Mouse (Mus musculus) liver, embryonic 16.5 days (tissue): Measurements from ENCODE around the gene Tank. TPM values are rescaled to one million over a fixed set of nuclear protein-coding genes. Genes with fewer than 3 reads are reported as not detected.

Experiments
- ATAC-seq: fragments of 200-750 bp; cut with Nextera tagmentation; 2 replicates; pipeline ENCODE4 v1.8.0; 2017; ENCODE audit warnings: low read depth, mild to moderate bottlenecking, moderate number of reproducible peaks, moderate library complexity
- H3K27ac ChIP-seq: fragments of 300-500 bp; sonication (generic); 2 replicates; pipeline ENCODE4 v1.5.1; 2014; ENCODE audit warnings: mild to moderate bottlenecking, low read length
- H3K27me3 ChIP-seq: fragments of 300-500 bp; sonication (generic); 2 replicates; pipeline ENCODE4 v1.6.1; 2014; ENCODE audit warnings: low read depth, low read length, mixed read lengths; ENCODE audit not compliant: control insufficient read depth, insufficient read depth
- H3K36me3 ChIP-seq: fragments of 300-500 bp; sonication (generic); 2 replicates; pipeline ENCODE4 v1.6.1; 2014; ENCODE audit warnings: mild to moderate bottlenecking; ENCODE audit not compliant: control insufficient read depth, insufficient read depth
- H3K4me1 ChIP-seq: fragments of 300-500 bp; sonication (generic); 2 replicates; pipeline ENCODE4 v1.6.1; 2014; ENCODE audit warnings: low read depth, low read length, mixed read lengths; ENCODE audit not compliant: control insufficient read depth
- H3K4me2 ChIP-seq: fragments of 300-500 bp; sonication (generic); 2 replicates; pipeline ENCODE4 v1.6.1; 2014; ENCODE audit warnings: low read depth, low read length, mixed read lengths
- H3K4me3 ChIP-seq: fragments of 300-500 bp; sonication (generic); 2 replicates; pipeline ENCODE4 v1.5.1; 2014; ENCODE audit warnings: low read depth, mild to moderate bottlenecking, low read length
- H3K9ac ChIP-seq: fragments of 300-500 bp; sonication (generic); 2 replicates; pipeline ENCODE4 v1.6.1; 2014; ENCODE audit warnings: low read depth, low read length
- H3K9me3 ChIP-seq: fragments of 300-500 bp; sonication (generic); replicated peaks from 2 replicates; pipeline ENCODE4 v1.6.1; 2016; ENCODE audit warnings: low read length; ENCODE audit not compliant: control insufficient read depth
- WGBS: fragments of 180-500 bp; shearing (Covaris S2); extraction: QIAGEN DNeasy Blood & Tissue Kit; methylation state at CpG from one replicate; pipeline ENCODE4 v1.1.7; 2014; ENCODE audit not compliant: insufficient replicate concordance; 5-methylcytosine and 5-hydroxymethylcytosine counted together
- polyA plus RNA-seq: library from polyadenylated mRNA; unstranded; fragments of >200 nt; fragmentation: Nextera tagmentation; extraction: Ambion mirVana; gene quantifications from 2 replicates; pipeline ENCODE4 v1.2.1, GENCODE M21; 2015

Tank gene
- polyA plus RNA-seq, 1 experiment from 2014 or later: 17.3 TPM

- Histone ChIP-seq H3K9ac (no peak overlapping the region), H3K36me3 (no peaks in the 10 kb centered on the region), H3K4me1 (no peaks in the 10 kb centered on the region), H3K4me3 (no peak overlapping the region), H3K9me3 (no peaks in the 10 kb centered on the region), H3K4me2 (no peak overlapping the region), H3K27ac (no peak overlapping the region), H3K27me3 (no peaks in the 10 kb centered on the region)
- 67% methylated on average over 17 of the region's 17 CpGs for WGBS
- no peak for ATAC-seq
Measured at GRCm38 (mm10) chr2:61576928-61577695, 1.3 kb upstream of the Tank start.

- Histone ChIP-seq H3K4me1 (no peaks in the 10 kb centered on the region), H3K9me3 (no peaks in the 10 kb centered on the region), H3K27ac (no peak overlapping the region), H3K4me3 (no peak overlapping the region), H3K27me3 (no peaks in the 10 kb centered on the region), H3K4me2 (no peak overlapping the region), H3K9ac (no peak overlapping the region), H3K36me3 (no peaks in the 10 kb centered on the region)
- 63% methylated on average over 7 of the region's 7 CpGs for WGBS
- ATAC-seq: no peak
Measured at GRCm38 (mm10) chr2:61577696-61578062, 706 bp upstream of the Tank start.

DNA sequence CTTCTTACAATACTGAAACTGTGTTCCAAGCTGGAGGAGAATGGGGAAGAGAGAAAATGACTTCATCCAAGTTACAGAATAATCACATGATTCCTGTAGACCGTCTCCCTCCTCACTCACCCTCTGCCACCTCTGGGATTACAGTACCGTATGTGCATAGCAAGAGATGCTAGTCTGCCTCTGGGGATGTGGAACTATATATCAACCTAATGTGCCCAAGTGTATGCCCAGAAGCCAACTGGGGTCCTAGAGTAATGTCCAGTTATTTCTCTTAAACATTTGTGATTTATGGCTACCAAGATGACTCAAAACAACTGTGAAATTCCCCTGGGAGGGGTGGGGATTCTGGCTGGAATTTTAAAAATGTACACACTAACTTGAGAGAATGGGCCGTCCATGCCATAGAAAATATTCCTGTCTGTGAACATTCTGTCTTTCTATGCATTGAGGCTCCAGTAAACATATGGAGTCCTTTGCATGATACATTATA is 1.2 kb downstream of the Tank start:
- no peaks in the 10 kb centered on the region for H3K4me1 ChIP-seq
- H3K36me3 ChIP-seq: no peaks in the 10 kb centered on the region
- no peak overlapping the region for H3K27ac ChIP-seq
- H3K9ac ChIP-seq: no peak overlapping the region
- no peak overlapping the region for H3K4me2 ChIP-seq
- ATAC-seq: no peak
- H3K4me3 ChIP-seq: no peak overlapping the region
- WGBS: 77% methylated on average over 3 of the region's 3 CpGs
- H3K9me3 ChIP-seq: no peaks in the 10 kb centered on the region
- no peaks in the 10 kb centered on the region for H3K27me3 ChIP-seq

- H3K27me3 ChIP-seq: no peaks in the 10 kb centered on the region
- no peaks in the 10 kb centered on the region for H3K36me3 ChIP-seq
- no peak overlapping the region for H3K4me3 ChIP-seq
- no peak overlapping the region for H3K27ac ChIP-seq
- ATAC-seq: no peak
- 63% methylated on average over 3 of the region's 3 CpGs for WGBS
- H3K9ac ChIP-seq: no peak overlapping the region
- H3K4me2 ChIP-seq: no peak overlapping the region
- no peaks in the 10 kb centered on the region for H3K9me3 ChIP-seq
- no peaks in the 10 kb centered on the region for H3K4me1 ChIP-seq
Measured at GRCm38 (mm10) chr2:61580091-61580490, 1.7 kb downstream of the Tank start.

- WGBS: 56% methylated on average over 10 of the region's 10 CpGs
- H3K9ac ChIP-seq: no peak overlapping the region
- no peak overlapping the region for H3K4me3 ChIP-seq
- no peaks in the 10 kb centered on the region for H3K4me1 ChIP-seq
- H3K36me3 ChIP-seq: no peaks in the 10 kb centered on the region
- ATAC-seq: no peak
- H3K27ac ChIP-seq: no peak overlapping the region
- no peaks in the 10 kb centered on the region for H3K27me3 ChIP-seq
- H3K4me2 ChIP-seq: no peak overlapping the region
- no peaks in the 10 kb centered on the region for H3K9me3 ChIP-seq
Measured at GRCm38 (mm10) chr2:61580555-61581080, 2.2 kb downstream of the Tank start.

DNA sequence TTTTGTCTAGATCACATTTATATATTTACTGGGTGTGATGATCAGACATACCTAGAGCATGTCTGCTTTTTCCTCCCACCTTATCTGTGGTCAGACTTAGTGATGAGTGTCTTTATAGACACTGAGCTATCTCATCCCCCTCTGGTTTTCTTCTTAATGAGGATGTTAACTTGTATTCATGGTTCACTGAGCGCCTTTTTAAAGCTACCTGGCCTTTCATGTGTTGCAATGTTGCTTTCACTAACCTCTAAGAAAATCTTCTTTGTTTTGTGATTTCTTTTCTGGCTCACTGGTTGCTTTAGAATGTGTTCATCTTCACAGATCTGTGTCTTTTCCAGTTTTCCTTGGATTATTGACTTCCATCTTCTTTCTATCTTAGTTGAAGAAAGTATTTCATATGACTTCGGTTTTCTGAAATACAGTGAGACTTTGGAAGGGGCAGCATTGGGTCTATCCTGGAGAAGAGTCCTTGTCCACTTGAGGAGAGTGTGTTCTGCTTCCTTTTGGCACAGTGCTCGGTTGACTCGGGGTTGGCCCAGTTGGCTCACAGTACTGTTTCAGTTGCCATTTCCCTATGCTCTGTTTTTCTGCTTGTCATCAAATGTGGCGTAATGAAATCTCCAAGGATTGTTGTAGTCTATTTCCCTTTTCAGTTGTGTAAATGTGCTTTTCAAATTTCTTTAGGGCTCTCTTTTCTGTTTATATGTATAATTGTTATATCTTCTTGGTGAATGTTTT is 4.4 kb downstream of the Tank start:
- ATAC-seq: no peak
- no peak overlapping the region for H3K9ac ChIP-seq
- H3K27ac ChIP-seq: no peak overlapping the region
- H3K4me1 ChIP-seq: no peaks in the 10 kb centered on the region
- no peak overlapping the region for H3K4me3 ChIP-seq
- H3K27me3 ChIP-seq: no peaks in the 10 kb centered on the region
- H3K4me2 ChIP-seq: no peak overlapping the region
- H3K36me3 ChIP-seq: no peaks in the 10 kb centered on the region
- H3K9me3 ChIP-seq: no peaks in the 10 kb centered on the region
- 65% methylated on average over 5 of the region's 5 CpGs for WGBS

GRCm38 (mm10) chr2:61585447-61585846 is 7.1 kb downstream of the Tank start:
- no peaks in the 10 kb centered on the region for H3K27me3 ChIP-seq
- ATAC-seq: no peak
- H3K36me3 ChIP-seq: no peaks in the 10 kb centered on the region
- no peak overlapping the region for H3K27ac ChIP-seq
- H3K4me1 ChIP-seq: no peaks in the 10 kb centered on the region
- H3K4me2 ChIP-seq: no peak overlapping the region
- H3K9ac ChIP-seq: no peak overlapping the region
- no peak overlapping the region for H3K4me3 ChIP-seq
- 22% methylated on average over 1 of the region's 1 CpGs for WGBS
- no peaks in the 10 kb centered on the region for H3K9me3 ChIP-seq

GRCm38 (mm10) chr2:61586166-61586565 is 7.8 kb downstream of the Tank start:
- Histone ChIP-seq H3K27ac (no peak overlapping the region), H3K27me3 (no peaks in the 10 kb centered on the region), H3K4me1 (no peaks in the 10 kb centered on the region), H3K9me3 (no peaks in the 10 kb centered on the region), H3K9ac (no peak overlapping the region), H3K36me3 (no peaks in the 10 kb centered on the region), H3K4me2 (no peak overlapping the region), H3K4me3 (no peak overlapping the region)
- no peak for ATAC-seq
- WGBS: 66% methylated on average over 3 of the region's 3 CpGs

GRCm38 (mm10) chr2:61590751-61591150 is 12.4 kb downstream of the Tank start:
- H3K4me1 ChIP-seq: peaks cover 11% of the 10 kb centered on the region
- H3K9ac ChIP-seq: no peak overlapping the region
- H3K36me3 ChIP-seq: no peaks in the 10 kb centered on the region
- H3K27ac ChIP-seq: no peak overlapping the region
- no peaks in the 10 kb centered on the region for H3K27me3 ChIP-seq
- H3K4me3 ChIP-seq: no peak overlapping the region
- 79% methylated on average over 2 of the region's 2 CpGs for WGBS
- no peak for ATAC-seq
- H3K4me2 ChIP-seq: no peak overlapping the region
- H3K9me3 ChIP-seq: no peaks in the 10 kb centered on the region
